Mouse (Mus musculus) mesoderm, embryonic 11.5 days (tissue): ENCODE results near the gene Mchr1.
A peak's percentile ranks its signal among the peaks of the same experiment; 100 is the strongest.

Experiments used
- DNase-seq: peaks from one replicate; pipeline ENCODE4 v3.0.0-alpha.2; 2012; ENCODE audit warnings: low read depth, low spot score

Mchr1 gene

GRCm38 (mm10) chr15:81227275-81227674 is 8.0 kb upstream of the Mchr1 start:
- no peak for DNase-seq

GRCm38 (mm10) chr15:81228258-81228657 is 7.0 kb upstream of the Mchr1 start:
- no peak for DNase-seq

GRCm38 (mm10) chr15:81229791-81230190 is 5.5 kb upstream of the Mchr1 start:
- no peak for DNase-seq

DNA sequence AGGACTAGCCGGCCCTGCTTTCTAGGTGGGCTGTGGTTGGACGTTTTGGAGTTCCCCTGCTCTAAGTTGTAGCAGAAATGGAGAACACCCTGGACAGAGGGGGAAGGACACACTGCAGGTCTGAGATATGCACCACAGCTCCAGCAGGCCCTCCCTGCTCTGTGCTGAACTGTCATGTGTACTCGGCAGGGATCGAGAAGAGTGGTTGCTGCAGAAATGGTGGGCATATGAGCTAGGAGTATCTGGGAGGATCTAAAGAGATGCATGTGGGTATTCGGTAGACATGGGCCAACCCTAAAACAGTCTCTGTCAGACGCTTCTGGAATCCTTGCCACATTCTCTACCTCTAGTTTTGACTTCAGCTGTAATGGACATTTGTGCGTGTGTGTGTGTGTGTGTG is 4.0 kb upstream of the Mchr1 start:
- no peak for DNase-seq

- DNase-seq, result no peak
These were observed 763 bp downstream of the Mchr1 start for GRCm38 (mm10) chr15:81236062-81236461.

DNA sequence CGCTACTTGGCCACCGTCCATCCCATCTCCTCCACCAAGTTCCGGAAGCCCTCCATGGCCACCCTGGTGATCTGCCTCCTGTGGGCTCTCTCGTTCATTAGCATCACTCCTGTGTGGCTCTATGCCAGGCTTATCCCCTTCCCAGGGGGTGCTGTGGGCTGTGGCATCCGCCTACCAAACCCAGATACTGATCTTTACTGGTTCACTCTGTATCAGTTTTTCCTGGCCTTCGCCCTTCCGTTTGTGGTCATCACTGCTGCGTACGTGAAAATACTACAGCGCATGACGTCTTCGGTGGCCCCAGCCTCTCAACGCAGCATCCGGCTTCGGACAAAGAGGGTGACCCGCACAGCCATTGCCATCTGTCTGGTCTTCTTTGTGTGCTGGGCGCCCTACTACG is 2.2 kb downstream of the Mchr1 start:
- DNase-seq, result no peak

- peak; percentile 50 for DNase-seq
These were observed 4.0 kb downstream of the Mchr1 start for GRCm38 (mm10) chr15:81239261-81239660.

DNA sequence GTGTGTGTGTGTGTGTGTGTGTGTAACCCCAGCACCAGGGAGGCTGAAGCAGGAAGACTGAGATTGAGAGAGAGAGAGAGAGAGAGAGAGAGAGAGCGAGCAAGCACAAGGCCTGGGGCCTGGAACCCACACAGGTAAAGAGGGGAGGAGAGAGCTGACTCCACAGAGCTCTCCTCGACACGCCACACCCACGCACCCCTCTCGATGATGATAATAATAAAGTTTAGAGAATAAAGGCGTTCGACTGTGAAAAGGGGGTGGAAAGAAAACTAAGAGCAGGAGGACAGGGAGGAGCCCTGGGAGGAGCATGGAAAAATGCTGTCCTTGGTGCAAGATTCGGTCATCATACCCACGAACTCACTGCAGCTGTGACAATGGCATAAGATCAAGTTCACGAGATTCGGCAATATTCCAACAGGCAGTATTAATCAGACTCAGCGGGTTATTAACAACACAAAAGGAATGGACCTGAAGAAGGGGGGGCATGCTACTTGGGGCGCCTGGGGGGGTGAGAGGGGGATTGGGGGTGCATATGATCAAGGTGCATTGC is 4.6 kb downstream of the Mchr1 start:
- no peak for DNase-seq

DNA sequence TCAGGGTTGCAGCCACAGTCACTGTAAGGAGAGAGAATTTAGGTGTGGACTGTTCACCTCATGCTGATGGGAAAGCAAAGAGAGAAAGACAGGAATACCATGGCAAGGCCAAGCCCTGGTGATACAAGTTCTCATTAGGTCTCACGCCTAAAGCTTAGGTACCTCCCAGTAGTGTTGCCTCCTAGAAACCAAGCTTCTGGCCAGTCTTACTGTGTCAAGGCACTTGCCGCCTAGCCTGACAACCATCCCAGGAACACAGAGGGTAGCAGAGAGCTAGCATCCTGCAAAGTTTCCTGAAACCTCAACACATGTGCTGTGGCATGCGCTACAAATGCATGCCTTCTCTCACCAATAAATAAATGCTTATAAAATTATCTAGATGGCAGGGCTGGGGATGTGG is 11.6 kb downstream of the Mchr1 start:
- DNase-seq, result no peak

DNA sequence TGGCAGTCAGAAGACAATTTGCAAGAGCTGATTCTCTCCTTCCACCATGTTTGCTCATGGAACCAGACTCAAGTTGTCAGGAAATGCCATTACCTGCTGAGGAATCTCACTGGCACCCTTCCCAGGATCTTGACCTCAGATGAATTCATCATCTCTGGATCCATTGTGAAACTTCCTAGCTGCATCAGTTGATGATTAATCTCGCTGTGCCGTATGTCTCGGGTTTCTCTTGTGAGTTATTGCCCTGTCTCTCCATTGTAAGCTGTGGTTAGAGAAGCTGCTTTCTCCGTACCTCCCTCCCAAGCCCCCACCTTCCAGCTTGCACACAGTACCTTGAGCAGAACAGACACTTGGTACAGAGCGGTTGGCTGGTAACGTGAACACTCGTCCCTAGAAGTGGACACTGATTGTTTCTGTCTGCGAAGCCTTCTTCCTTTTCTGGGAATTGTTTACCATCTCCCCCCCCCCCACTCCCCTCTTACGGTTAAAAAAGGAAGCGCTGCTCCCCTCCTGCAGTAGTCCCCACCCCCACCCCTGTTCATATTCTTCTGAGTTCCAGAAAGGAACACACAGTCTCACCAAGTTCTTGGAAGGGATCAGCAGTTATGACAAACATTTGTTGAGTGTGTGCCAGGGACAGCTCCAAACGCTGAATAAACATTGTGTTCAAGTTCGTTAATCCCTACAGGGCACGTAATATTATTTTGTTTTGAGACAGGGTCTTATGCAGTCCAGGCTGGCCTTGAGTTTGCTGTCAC is 12.5 kb downstream of the Mchr1 start:
- peak; percentile 67 for DNase-seq

DNA sequence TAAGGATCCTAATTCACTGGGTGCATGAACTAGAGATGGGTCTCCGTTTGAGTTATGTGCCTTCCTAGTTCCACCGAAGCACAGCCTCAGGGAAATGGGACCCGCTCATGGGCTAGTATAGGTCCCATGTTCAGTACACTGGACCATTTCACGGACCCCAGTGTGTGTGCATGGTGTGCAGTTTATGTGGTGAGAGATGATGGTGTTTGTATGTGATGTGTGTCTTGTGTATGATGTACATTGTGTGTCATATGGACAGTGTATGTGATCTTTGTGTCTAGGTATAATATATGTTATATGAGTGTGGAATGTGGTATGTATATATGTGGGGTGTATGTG is 13.0 kb downstream of the Mchr1 start:
- DNase-seq, result no peak

- no peak for DNase-seq
These were observed 13.8 kb downstream of the Mchr1 start for GRCm38 (mm10) chr15:81248951-81249579.

GRCm38 (mm10) chr15:81252626-81253174 is 17.4 kb downstream of the Mchr1 start:
- DNase-seq, result no peak

DNA sequence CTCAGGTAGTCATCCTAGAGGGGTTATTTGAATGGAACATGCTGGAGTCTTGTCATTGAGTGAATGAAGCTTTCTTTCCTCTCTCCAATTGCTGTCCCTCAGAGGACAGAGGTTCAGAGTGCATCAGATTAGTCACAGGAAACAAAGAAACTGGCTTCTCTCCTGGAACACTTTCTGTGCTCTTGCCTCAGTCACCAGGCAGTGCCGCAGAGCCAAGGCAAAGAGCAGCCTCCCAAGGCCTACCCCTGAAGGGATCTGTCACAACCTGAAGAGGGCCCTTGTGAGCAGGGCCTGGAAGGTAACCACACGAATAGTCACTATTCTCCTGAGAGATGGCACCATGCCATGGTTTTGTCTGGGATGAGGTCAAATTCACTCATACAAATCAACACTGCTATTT is 18.3 kb downstream of the Mchr1 start:
- no peak for DNase-seq

DNA sequence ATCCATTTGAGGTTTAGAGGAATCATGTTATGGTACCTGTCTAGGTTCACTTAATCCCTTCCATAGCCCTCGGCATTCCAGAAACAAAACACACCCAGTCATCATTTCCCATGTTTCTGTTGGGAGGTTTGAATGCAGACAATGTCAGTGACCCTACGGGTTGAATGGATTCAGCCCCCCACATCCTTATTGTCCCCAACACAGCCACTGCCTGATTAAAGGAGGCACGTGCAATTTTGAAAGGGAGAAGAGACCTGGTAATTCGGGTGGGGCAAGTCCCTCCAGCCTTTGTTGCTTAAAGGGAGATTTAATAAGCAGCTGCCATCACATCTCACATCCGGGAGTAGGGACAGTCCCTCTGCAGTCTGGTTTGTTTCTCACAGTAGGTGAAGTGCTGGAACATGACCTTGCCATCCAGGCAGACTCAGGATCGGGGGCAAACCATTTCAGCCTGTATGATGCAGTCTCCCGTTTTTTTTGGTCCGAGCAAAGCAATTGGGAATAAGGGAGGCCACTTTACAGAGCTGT is 18.9 kb downstream of the Mchr1 start:
- no peak for DNase-seq

GRCm38 (mm10) chr15:81255063-81255462 is 19.8 kb downstream of the Mchr1 start:
- DNase-seq, result no peak

- no peak for DNase-seq
These were observed 23.0 kb downstream of the Mchr1 start for GRCm38 (mm10) chr15:81258296-81258695.

GRCm38 (mm10) chr15:81259304-81259703 is 24.0 kb downstream of the Mchr1 start:
- DNase-seq, result no peak

GRCm38 (mm10) chr15:81260208-81260607 is 24.9 kb downstream of the Mchr1 start:
- no peak for DNase-seq

GRCm38 (mm10) chr15:81264392-81265095 is 29.2 kb downstream of the Mchr1 start:
- no peak for DNase-seq

- no peak for DNase-seq
These were observed 32.1 kb downstream of the Mchr1 start for GRCm38 (mm10) chr15:81267416-81267815.
